Mouse (Mus musculus): ENCODE data around the gene Dtd1. TPM values are rescaled to one million over a fixed set of nuclear protein-coding genes. Genes with fewer than 3 reads are reported as not detected.

Gene Dtd1
- polyA plus RNA-seq, 1 experiment: 10.5 TPM

- Histone ChIP-seq H3K4me3 (no peak overlapping the region), H3K36me3 (ENCODE audit: control insufficient read depth, insufficient read depth) (no peaks in the 10 kb centered on the region), H3K4me2 (ENCODE audit: low read depth) (no peak overlapping the region), H3K79me2 (ENCODE audit: control insufficient read depth, insufficient read depth) (no peaks in the 10 kb centered on the region), H3K27me3 (ENCODE audit: control insufficient read depth, insufficient read depth, insufficient read length) (no peaks in the 10 kb centered on the region), H3ac (ENCODE audit: control insufficient read depth, insufficient read length) (no peak overlapping the region)
- TF ChIP-seq MYOD1 (IDR thresholded peaks at IDR 0.05; ENCODE audit: control insufficient read depth in 1 of 3, insufficient read length in 2 of 3, low read depth in 2 of 3) (no peak), SRF (IDR thresholded peaks at IDR 0.05; ENCODE audit: control insufficient read depth, insufficient read length, low read depth) (no peak), MAX (IDR thresholded peaks at IDR 0.05; ENCODE audit: low read depth) (no peak), TCF12 (IDR thresholded peaks at IDR 0.05; ENCODE audit: insufficient read depth, poor library complexity, severe bottlenecking) (no peak), TCF3 (IDR thresholded peaks at IDR 0.05; ENCODE audit: insufficient read length, low read depth) (no peak)
Observed at GRCm38 (mm10) chr2:144634231-144634630, 34.5 kb downstream of the Dtd1 start.

DNA sequence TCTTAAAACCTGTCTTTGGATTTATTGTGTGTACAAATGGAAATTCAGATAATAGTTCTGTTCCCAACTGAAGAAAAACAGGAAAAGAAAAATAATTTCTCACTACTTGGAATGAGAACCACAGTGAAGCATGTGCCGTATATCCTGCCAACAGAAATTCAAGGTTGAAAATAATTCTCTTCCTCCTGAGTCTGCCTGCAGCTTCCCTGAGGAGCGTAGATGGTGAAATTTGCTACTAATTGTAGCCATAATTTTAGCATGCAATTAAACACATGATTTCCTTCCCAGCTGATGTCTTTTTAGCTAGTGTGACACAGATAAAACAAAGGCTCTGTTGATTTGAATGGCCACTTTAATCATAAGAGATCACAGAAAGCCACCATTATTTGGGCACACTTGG, 35.0 kb downstream of the Dtd1 start:
- no peak overlapping the region for H3K4me3 ChIP-seq
- no peaks in the 10 kb centered on the region for H3K36me3 ChIP-seq (ENCODE audit: control insufficient read depth, insufficient read depth)
- no peak for TF ChIP-seq E2F4 (IDR thresholded peaks at IDR 0.05; ENCODE audit: insufficient read depth)
- no peak for TF ChIP-seq REST (IDR thresholded peaks at IDR 0.05; ENCODE audit: insufficient read depth, insufficient read length)
- TF ChIP-seq CEBPB (IDR thresholded peaks at IDR 0.05; ENCODE audit: insufficient read depth, poor library complexity, severe bottlenecking): no peak
- TF ChIP-seq MYOG (IDR thresholded peaks at IDR 0.05; ENCODE audit: control insufficient read depth in 1 of 3, insufficient read depth in 1 of 3, insufficient read length in 2 of 3, low read depth in 2 of 3): no peak
- TF ChIP-seq USF1 (IDR thresholded peaks at IDR 0.05; ENCODE audit: low read depth): no peak
- no peak for TF ChIP-seq MYOD1 (IDR thresholded peaks at IDR 0.05; ENCODE audit: control insufficient read depth in 1 of 3, insufficient read length in 2 of 3, low read depth in 2 of 3)
- no peak for TF ChIP-seq TCF12 (IDR thresholded peaks at IDR 0.05; ENCODE audit: insufficient read depth, poor library complexity, severe bottlenecking)
- TF ChIP-seq SRF (IDR thresholded peaks at IDR 0.05; ENCODE audit: control insufficient read depth, insufficient read length, low read depth): no peak
- TF ChIP-seq MAX (IDR thresholded peaks at IDR 0.05; ENCODE audit: low read depth): no peak
- TF ChIP-seq POLR2A (IDR thresholded peaks at IDR 0.05; ENCODE audit: insufficient read length, low read depth): no peak
- no peak for TF ChIP-seq TCF3 (IDR thresholded peaks at IDR 0.05; ENCODE audit: insufficient read length, low read depth)
- TF ChIP-seq POLR2AphosphoS2 (IDR thresholded peaks at IDR 0.05; ENCODE audit: insufficient read length, low read depth): no peak
- H3K4me2 ChIP-seq (ENCODE audit: low read depth): no peak overlapping the region
- H3K79me2 ChIP-seq (ENCODE audit: control insufficient read depth, insufficient read depth): no peaks in the 10 kb centered on the region
- H3K27me3 ChIP-seq (ENCODE audit: control insufficient read depth, insufficient read depth, insufficient read length): no peaks in the 10 kb centered on the region
- no peak overlapping the region for H3ac ChIP-seq (ENCODE audit: control insufficient read depth, insufficient read length)

GRCm38 (mm10) chr2:144635644-144636320, 36.1 kb downstream of the Dtd1 start:
- no peak overlapping the region for H3ac ChIP-seq (ENCODE audit: control insufficient read depth, insufficient read length)
- no peak overlapping the region for H3K4me3 ChIP-seq
- no peaks in the 10 kb centered on the region for H3K36me3 ChIP-seq (ENCODE audit: control insufficient read depth, insufficient read depth)
- H3K27me3 ChIP-seq (ENCODE audit: control insufficient read depth, insufficient read depth, insufficient read length): no peaks in the 10 kb centered on the region
- H3K79me2 ChIP-seq (ENCODE audit: control insufficient read depth, insufficient read depth): no peaks in the 10 kb centered on the region
- TF ChIP-seq MYOD1 (IDR thresholded peaks at IDR 0.05; ENCODE audit: control insufficient read depth in 1 of 3, insufficient read length in 2 of 3, low read depth in 2 of 3): no peak
- no peak for TF ChIP-seq TCF3 (IDR thresholded peaks at IDR 0.05; ENCODE audit: insufficient read length, low read depth)
- TF ChIP-seq POLR2A (IDR thresholded peaks at IDR 0.05; ENCODE audit: insufficient read length, low read depth): no peak
- TF ChIP-seq MAX (IDR thresholded peaks at IDR 0.05; ENCODE audit: low read depth): no peak
- TF ChIP-seq E2F4 (IDR thresholded peaks at IDR 0.05; ENCODE audit: insufficient read depth): no peak
- no peak for TF ChIP-seq USF1 (IDR thresholded peaks at IDR 0.05; ENCODE audit: low read depth)
- TF ChIP-seq POLR2AphosphoS2 (IDR thresholded peaks at IDR 0.05; ENCODE audit: insufficient read length, low read depth): no peak
- TF ChIP-seq CEBPB (IDR thresholded peaks at IDR 0.05; ENCODE audit: insufficient read depth, poor library complexity, severe bottlenecking): no peak
- TF ChIP-seq SRF (IDR thresholded peaks at IDR 0.05; ENCODE audit: control insufficient read depth, insufficient read length, low read depth): no peak
- TF ChIP-seq TCF12 (IDR thresholded peaks at IDR 0.05; ENCODE audit: insufficient read depth, poor library complexity, severe bottlenecking): no peak
- TF ChIP-seq MYOG (IDR thresholded peaks at IDR 0.05; ENCODE audit: control insufficient read depth in 1 of 3, insufficient read depth in 1 of 3, insufficient read length in 2 of 3, low read depth in 2 of 3): no peak
- TF ChIP-seq REST (IDR thresholded peaks at IDR 0.05; ENCODE audit: insufficient read depth, insufficient read length): no peak
- no peak overlapping the region for H3K4me2 ChIP-seq (ENCODE audit: low read depth)

DNA sequence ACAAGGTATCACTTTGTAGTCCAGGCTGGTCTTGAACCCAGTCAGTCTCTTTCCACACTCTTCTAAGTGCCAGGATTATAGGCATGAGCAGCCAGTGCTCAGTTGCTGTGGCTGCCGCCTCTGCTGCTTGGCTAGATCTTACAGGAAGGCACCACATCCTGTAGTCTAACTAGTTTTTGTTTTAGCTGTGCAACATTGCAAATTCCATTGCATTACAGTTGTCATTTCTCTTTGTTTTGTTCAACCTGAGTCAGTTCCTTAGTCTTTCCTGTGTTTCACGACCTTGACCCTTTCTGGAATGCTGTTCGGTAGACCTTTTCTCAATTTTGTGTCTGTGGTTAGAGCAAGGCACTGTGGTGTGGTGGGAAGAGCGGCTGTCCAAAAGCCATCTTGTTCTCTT, 37.5 kb downstream of the Dtd1 start:
- Histone ChIP-seq H3K27me3 (ENCODE audit: control insufficient read depth, insufficient read depth, insufficient read length) (no peaks in the 10 kb centered on the region), H3ac (ENCODE audit: control insufficient read depth, insufficient read length) (no peak overlapping the region), H3K4me2 (ENCODE audit: low read depth) (no peak overlapping the region), H3K79me2 (ENCODE audit: control insufficient read depth, insufficient read depth) (no peaks in the 10 kb centered on the region), H3K4me3 (no peak overlapping the region), H3K36me3 (ENCODE audit: control insufficient read depth, insufficient read depth) (no peaks in the 10 kb centered on the region)
- TF ChIP-seq TCF3 (IDR thresholded peaks at IDR 0.05; ENCODE audit: insufficient read length, low read depth) (no peak), E2F4 (IDR thresholded peaks at IDR 0.05; ENCODE audit: insufficient read depth) (no peak), MYOG (IDR thresholded peaks at IDR 0.05; ENCODE audit: control insufficient read depth in 1 of 3, insufficient read depth in 1 of 3, insufficient read length in 2 of 3, low read depth in 2 of 3) (no peak)

- Histone ChIP-seq H3K36me3 (ENCODE audit: control insufficient read depth, insufficient read depth) (no peaks in the 10 kb centered on the region), H3ac (ENCODE audit: control insufficient read depth, insufficient read length) (no peak overlapping the region), H3K79me2 (ENCODE audit: control insufficient read depth, insufficient read depth) (no peaks in the 10 kb centered on the region), H3K4me3 (no peak overlapping the region), H3K4me2 (ENCODE audit: low read depth) (no peak overlapping the region), H3K27me3 (ENCODE audit: control insufficient read depth, insufficient read depth, insufficient read length) (no peaks in the 10 kb centered on the region)
- TF ChIP-seq TCF3 (IDR thresholded peaks at IDR 0.05; ENCODE audit: insufficient read length, low read depth): no peak
- no peak for TF ChIP-seq MYOD1 (IDR thresholded peaks at IDR 0.05; ENCODE audit: control insufficient read depth in 1 of 3, insufficient read length in 2 of 3, low read depth in 2 of 3)
- no peak for TF ChIP-seq REST (IDR thresholded peaks at IDR 0.05; ENCODE audit: insufficient read depth, insufficient read length)
- TF ChIP-seq MYOG (IDR thresholded peaks at IDR 0.05; ENCODE audit: control insufficient read depth in 1 of 3, insufficient read depth in 1 of 3, insufficient read length in 2 of 3, low read depth in 2 of 3): no peak
- no peak for TF ChIP-seq CEBPB (IDR thresholded peaks at IDR 0.05; ENCODE audit: insufficient read depth, poor library complexity, severe bottlenecking)
- TF ChIP-seq MAX (IDR thresholded peaks at IDR 0.05; ENCODE audit: low read depth): no peak
- TF ChIP-seq E2F4 (IDR thresholded peaks at IDR 0.05; ENCODE audit: insufficient read depth): no peak
- TF ChIP-seq POLR2A (IDR thresholded peaks at IDR 0.05; ENCODE audit: insufficient read length, low read depth): no peak
- TF ChIP-seq TCF12 (IDR thresholded peaks at IDR 0.05; ENCODE audit: insufficient read depth, poor library complexity, severe bottlenecking): no peak
- TF ChIP-seq POLR2AphosphoS2 (IDR thresholded peaks at IDR 0.05; ENCODE audit: insufficient read length, low read depth): no peak
- no peak for TF ChIP-seq SRF (IDR thresholded peaks at IDR 0.05; ENCODE audit: control insufficient read depth, insufficient read length, low read depth)
- TF ChIP-seq USF1 (IDR thresholded peaks at IDR 0.05; ENCODE audit: low read depth): no peak
Observed at GRCm38 (mm10) chr2:144637671-144638395, 38.1 kb downstream of the Dtd1 start.
